Mouse (Mus musculus) adrenal gland, adult 10 weeks (tissue): ENCODE results near the gene Kcnj13. TPM values are rescaled to one million over a fixed set of nuclear protein-coding genes. Genes with fewer than 3 reads are reported as not detected.

Source experiments
- polyA plus RNA-seq: library from polyadenylated mRNA; stranded (reverse); fragments of 350-450 nt; fragmentation: Illumina TruSeq; extraction: RNeasy Lipid Tissue Mini Kit (QIAGEN cat#74804); gene quantifications from one replicate; pipeline ENCODE4 v1.2.3, GENCODE M21; 2014; ENCODE audit warnings: low read depth, low replicate concordance

Gene Kcnj13
- not detected for polyA plus RNA-seq

DNA sequence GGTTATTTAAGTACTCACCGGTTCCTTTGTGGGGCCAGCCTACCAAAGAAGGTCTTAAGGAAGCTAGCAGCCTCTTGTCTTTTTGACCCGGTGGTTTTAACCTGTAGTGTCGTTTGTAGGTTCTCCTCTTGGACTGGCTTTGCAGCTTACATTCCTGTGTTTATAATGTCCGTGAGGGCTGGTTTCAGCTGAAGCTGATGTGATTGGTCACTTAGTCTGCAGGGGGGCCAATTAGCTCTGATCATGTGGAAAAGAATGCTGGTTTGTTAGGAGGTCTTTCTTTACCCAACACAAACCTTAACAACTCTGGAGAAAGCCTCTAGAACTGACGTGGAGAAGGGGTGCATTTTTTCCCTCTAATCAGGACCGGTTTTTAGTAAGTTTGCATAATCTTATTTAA, at the start of gene Kcnj13:
Gene Kcnj13, minus strand, starts transcription at position 136 of the 400 bp plus-strand sequence.

Other genes starting within 250 kb of the Kcnj13 start
- gene Ecel1, start 238.2 kb downstream of the Kcnj13 start, polyA plus RNA-seq, result not detected
- not detected for gene Prss56, start 211.4 kb downstream of the Kcnj13 start, polyA plus RNA-seq
- gene Chrnd, start 204.1 kb downstream of the Kcnj13 start, polyA plus RNA-seq, result not detected
- gene Chrng, start 190.1 kb downstream of the Kcnj13 start, polyA plus RNA-seq, result not detected
- 32.0 TPM for gene Eif4e2, start 180.8 kb downstream of the Kcnj13 start, polyA plus RNA-seq
- gene Efhd1, start 130.4 kb downstream of the Kcnj13 start, polyA plus RNA-seq, result 552 TPM
- 121 TPM for gene Gigyf2, start 67.7 kb downstream of the Kcnj13 start, polyA plus RNA-seq
- not detected for gene Snorc, start 75.5 kb upstream of the Kcnj13 start, polyA plus RNA-seq
- not detected for gene Neu2, start 115.2 kb upstream of the Kcnj13 start, polyA plus RNA-seq
- gene Ngef, start 179.1 kb upstream of the Kcnj13 start, polyA plus RNA-seq, result not detected
- 3.3 TPM for gene Inpp5d, start 225.6 kb upstream of the Kcnj13 start, polyA plus RNA-seq